Mouse (Mus musculus) heart, embryonic 13.5 days (tissue): ENCODE results near the gene Dusp16. TPM values are rescaled to one million over a fixed set of nuclear protein-coding genes. Genes with fewer than 3 reads are reported as not detected.

Experiments used
- ATAC-seq: fragments of 200-750 bp; cut with Nextera tagmentation; 2 replicates; pipeline ENCODE4 v1.8.0; 2017; ENCODE audit warnings: moderate TSS enrichment; ENCODE audit not compliant: insufficient number of reproducible peaks, low FRiP score, low TSS enrichment; ENCODE audit errors: extremely low read depth
- H3K27ac ChIP-seq: fragments of 300-500 bp; sonication (generic); replicated peaks from 2 replicates; pipeline ENCODE4 v1.5.1; 2015; ENCODE audit warnings: moderate library complexity, mild to moderate bottlenecking, inconsistent platforms
- H3K27me3 ChIP-seq: fragments of 300-500 bp; sonication (generic); replicated peaks from 2 replicates; pipeline ENCODE4 v1.6.1; 2015; ENCODE audit warnings: mild to moderate bottlenecking, inconsistent platforms
- H3K36me3 ChIP-seq: fragments of 300-500 bp; sonication (generic); 2 replicates; pipeline ENCODE4 v1.6.1; 2015; ENCODE audit warnings: mild to moderate bottlenecking, inconsistent platforms
- H3K4me1 ChIP-seq: fragments of 300-500 bp; sonication (generic); 2 replicates; pipeline ENCODE4 v1.6.1; 2015; ENCODE audit warnings: inconsistent platforms
- H3K4me2 ChIP-seq: fragments of 300-500 bp; sonication (generic); 2 replicates; pipeline ENCODE4 v1.6.1; 2015; ENCODE audit warnings: inconsistent platforms, mild to moderate bottlenecking, moderate library complexity
- H3K4me3 ChIP-seq: fragments of 300-500 bp; sonication (generic); 2 replicates; pipeline ENCODE4 v1.5.1; 2015; ENCODE audit warnings: moderate library complexity, mild to moderate bottlenecking, inconsistent platforms
- H3K9ac ChIP-seq: fragments of 300-500 bp; sonication (generic); 2 replicates; pipeline ENCODE4 v1.6.1; 2015; ENCODE audit warnings: inconsistent platforms, mild to moderate bottlenecking, moderate library complexity
- H3K9me3 ChIP-seq: fragments of 300-500 bp; sonication (generic); 2 replicates; pipeline ENCODE4 v1.6.1; 2016; ENCODE audit warnings: inconsistent platforms
- WGBS: fragments of 180-500 bp; shearing (Covaris S2); methylation state at CpG from one replicate; pipeline ENCODE4 v1.1.7; 2015; ENCODE audit warnings: mixed read lengths; 5-methylcytosine and 5-hydroxymethylcytosine counted together
- polyA plus RNA-seq: library from polyadenylated mRNA; unstranded; fragments of >200 nt; fragmentation: Nextera tagmentation; extraction: Ambion mirVana; gene quantifications from 2 replicates; pipeline ENCODE4 v1.2.1, GENCODE M21; 2015

Gene Dusp16
- polyA plus RNA-seq, 1 experiment from 2014 or later: 14.2 TPM

GRCm38 (mm10) chr6:134668519-134668918 lies 123.9 kb downstream of the Dusp16 start:
- H3K9me3 ChIP-seq: no peaks in the 10 kb centered on the region
- H3K9ac ChIP-seq: no peak overlapping the region
- H3K4me3 ChIP-seq: no peak overlapping the region
- H3K36me3 ChIP-seq: no peaks in the 10 kb centered on the region
- no peaks in the 10 kb centered on the region for H3K27me3 ChIP-seq
- H3K4me1 ChIP-seq: peaks cover 60% of the 10 kb centered on the region
- H3K4me2 ChIP-seq: no peak overlapping the region
- 75% methylated on average over 2 of the region's 2 CpGs for WGBS
- ATAC-seq: no peak
- no peak overlapping the region for H3K27ac ChIP-seq

- Histone ChIP-seq H3K36me3 (no peaks in the 10 kb centered on the region), H3K4me2 (no peak overlapping the region), H3K9ac (no peak overlapping the region), H3K27ac (no peak overlapping the region), H3K9me3 (no peaks in the 10 kb centered on the region), H3K4me1 (peaks cover 45% of the 10 kb centered on the region), H3K4me3 (no peak overlapping the region), H3K27me3 (no peaks in the 10 kb centered on the region)
- no peak for ATAC-seq
- WGBS: 56% methylated on average over 9 of the region's 9 CpGs
Measured at GRCm38 (mm10) chr6:134665817-134666216, 126.6 kb downstream of the Dusp16 start.

Other genes with a start within 250 kb of the Dusp16 start
- gene Lrp6, start 225.7 kb downstream of the Dusp16 start, polyA plus RNA-seq: 14.9 and 17.5 TPM in 2 replicates
- 5.9 and 6.1 TPM in 2 replicates for gene Mansc1, start 160.1 kb downstream of the Dusp16 start, polyA plus RNA-seq
- 12.7 and 14.4 TPM in 2 replicates for gene Borcs5, start 153.1 kb downstream of the Dusp16 start, polyA plus RNA-seq
- gene Crebl2, start 37.5 kb upstream of the Dusp16 start, polyA plus RNA-seq: 1.6 and 1.8 TPM in 2 replicates
- gene Gpr19, start 106.0 kb upstream of the Dusp16 start, polyA plus RNA-seq: 8.5 and 8.6 TPM in 2 replicates
- gene Cdkn1b, start 127.8 kb upstream of the Dusp16 start, polyA plus RNA-seq: 14.4 and 17.4 TPM in 2 replicates
- gene Apold1, start 189.1 kb upstream of the Dusp16 start, polyA plus RNA-seq: 6.8 and 7.8 TPM in 2 replicates
- gene Ddx47, start 219.0 kb upstream of the Dusp16 start, polyA plus RNA-seq: 62.9 and 70.6 TPM in 2 replicates